Mouse (Mus musculus) myocyte (in vitro differentiated cells): ENCODE results near the gene Olfr656. TPM values are rescaled to one million over a fixed set of nuclear protein-coding genes. Genes with fewer than 3 reads are reported as not detected.

Source experiments
- H3K27me3 ChIP-seq: one replicate; pipeline ENCODE4 v1.6.1; 2011; ENCODE audit not compliant: control insufficient read depth, insufficient read depth, insufficient read length
- H3K36me3 ChIP-seq: one replicate; pipeline ENCODE4 v1.6.1; 2011; ENCODE audit not compliant: control insufficient read depth, insufficient read depth
- H3K4me2 ChIP-seq: one replicate; pipeline ENCODE4 v1.6.1; 2011; ENCODE audit warnings: low read depth, control low read depth
- H3K4me3 ChIP-seq: one replicate; pipeline ENCODE4 v1.5.1; 2011; ENCODE audit warnings: mild to moderate bottlenecking, control low read depth, moderate library complexity
- H3K79me2 ChIP-seq: one replicate; pipeline ENCODE4 v1.6.1; 2011; ENCODE audit not compliant: control insufficient read depth, insufficient read depth
- H3ac ChIP-seq: one replicate; pipeline ENCODE4 v1.6.1; 2011; ENCODE audit not compliant: control insufficient read depth, insufficient read length
- CEBPB ChIP-seq: IDR thresholded peaks from 2 replicates; pipeline ENCODE4 v1.6.1; 2011; ENCODE audit warnings: mild to moderate bottlenecking, moderate library complexity; ENCODE audit not compliant: poor library complexity, insufficient read depth, severe bottlenecking
- E2F4 ChIP-seq: IDR thresholded peaks from one replicate; pipeline ENCODE4 v1.6.1; 2011; ENCODE audit warnings: mild to moderate bottlenecking, control low read depth, moderate library complexity; ENCODE audit not compliant: insufficient read depth
- MAX ChIP-seq: IDR thresholded peaks from one replicate; pipeline ENCODE4 v1.6.1; 2011; ENCODE audit warnings: low read depth, mild to moderate bottlenecking, control low read depth
- MYOD1 ChIP-seq, 3 experiments: IDR thresholded peaks; one replicate each; pipeline ENCODE4 v1.6.1; 2011; ENCODE audit warnings: control low read depth in 2 of 3, low read depth in 2 of 3, mild to moderate bottlenecking in 2 of 3, moderate library complexity in 1 of 3; ENCODE audit not compliant: insufficient read length in 2 of 3, control insufficient read depth in 1 of 3
- MYOG ChIP-seq, 3 experiments: IDR thresholded peaks; one replicate each; pipeline ENCODE4 v1.6.1; 2011; ENCODE audit warnings: control low read depth in 2 of 3, low read depth in 2 of 3, mild to moderate bottlenecking in 2 of 3; ENCODE audit not compliant: insufficient read length in 2 of 3, control insufficient read depth in 1 of 3, insufficient read depth in 1 of 3
- POLR2A ChIP-seq: IDR thresholded peaks from one replicate; pipeline ENCODE4 v1.6.1; 2011; ENCODE audit warnings: low read depth, mild to moderate bottlenecking, control low read depth, moderate library complexity; ENCODE audit not compliant: insufficient read length
- POLR2AphosphoS2 ChIP-seq: IDR thresholded peaks from one replicate; pipeline ENCODE4 v1.6.1; 2011; ENCODE audit warnings: low read depth, control low read depth; ENCODE audit not compliant: insufficient read length
- REST ChIP-seq: IDR thresholded peaks from one replicate; pipeline ENCODE4 v1.6.1; 2011; ENCODE audit warnings: mild to moderate bottlenecking, control low read depth, moderate library complexity; ENCODE audit not compliant: insufficient read depth, insufficient read length
- SRF ChIP-seq: IDR thresholded peaks from one replicate; pipeline ENCODE4 v1.6.1; 2011; ENCODE audit warnings: low read depth; ENCODE audit not compliant: control insufficient read depth, insufficient read length
- TCF12 ChIP-seq: IDR thresholded peaks from one replicate; pipeline ENCODE4 v1.6.1; 2011; ENCODE audit warnings: mild to moderate bottlenecking, control low read depth; ENCODE audit not compliant: poor library complexity, insufficient read depth, severe bottlenecking
- TCF3 ChIP-seq: IDR thresholded peaks from one replicate; pipeline ENCODE4 v1.6.1; 2011; ENCODE audit warnings: low read depth, control low read depth; ENCODE audit not compliant: insufficient read length
- USF1 ChIP-seq: IDR thresholded peaks from one replicate; pipeline ENCODE4 v1.6.1; 2011; ENCODE audit warnings: low read depth, mild to moderate bottlenecking, control low read depth, moderate library complexity
- polyA plus RNA-seq: library from polyadenylated mRNA; unstranded; fragments of >200 nt; fragmentation: generic; extraction: Trizol; gene quantifications from one replicate; pipeline ENCODE4 v1.2.1, GENCODE M21; 2012; ENCODE audit warnings: missing spikeins

The Olfr656 gene
- not detected for polyA plus RNA-seq

GRCm38 (mm10) chr7:104613655-104614054, at the start of gene Olfr656:
Olfr656 (plus strand) TSS chr7:104613955.
- H3ac ChIP-seq = no peak within 1 kb of the TSS
- no peaks in the 10 kb centered on the region for H3K36me3 ChIP-seq
- H3K27me3 ChIP-seq = no peaks in the 10 kb centered on the region
- H3K79me2 ChIP-seq = no peaks in the 10 kb centered on the region
- no peak for TF ChIP-seq USF1
- TF ChIP-seq TCF3 = no peak
- no peak for TF ChIP-seq E2F4
- TF ChIP-seq MYOD1 (IDR thresholded peaks at IDR 0.05; ENCODE audit: control insufficient read depth in 1 of 3, insufficient read length in 2 of 3, low read depth in 2 of 3) = no peak
- no peak for TF ChIP-seq SRF
- TF ChIP-seq POLR2AphosphoS2 = no peak
- no peak for TF ChIP-seq REST
- no peak for TF ChIP-seq TCF12
- TF ChIP-seq MYOG (IDR thresholded peaks at IDR 0.05; ENCODE audit: control insufficient read depth in 1 of 3, insufficient read depth in 1 of 3, insufficient read length in 2 of 3, low read depth in 2 of 3) = no peak
- TF ChIP-seq POLR2A = no peak
- no peak for TF ChIP-seq CEBPB
- H3K4me2 ChIP-seq = no peak within 1 kb of the TSS
- no peak within 1 kb of the TSS for H3K4me3 ChIP-seq

GRCm38 (mm10) chr7:104577014-104577413, 36.7 kb upstream of the Olfr656 start, which contains the start of gene Olfr653:
Olfr653 (plus strand) TSS chr7:104577314.
- no peak within 1 kb of the TSS for H3ac ChIP-seq
- no peak for TF ChIP-seq POLR2AphosphoS2
- TF ChIP-seq USF1 = no peak
- no peak for TF ChIP-seq POLR2A
- no peak for TF ChIP-seq E2F4
- no peak for TF ChIP-seq MYOD1 (IDR thresholded peaks at IDR 0.05; ENCODE audit: control insufficient read depth in 1 of 3, insufficient read length in 2 of 3, low read depth in 2 of 3)
- no peak for TF ChIP-seq REST
- no peak for TF ChIP-seq TCF12
- TF ChIP-seq CEBPB = no peak
- TF ChIP-seq MAX = no peak
- TF ChIP-seq TCF3 = no peak
- no peak within 1 kb of the TSS for H3K4me3 ChIP-seq
- no peak within 1 kb of the TSS for H3K4me2 ChIP-seq
- H3K27me3 ChIP-seq = no peaks in the 10 kb centered on the region
- no peaks in the 10 kb centered on the region for H3K79me2 ChIP-seq
- H3K36me3 ChIP-seq = no peaks in the 10 kb centered on the region

- H3K4me2 ChIP-seq = no peak overlapping the region
- H3K36me3 ChIP-seq = no peaks in the 10 kb centered on the region
- no peak overlapping the region for H3K4me3 ChIP-seq
- no peak overlapping the region for H3ac ChIP-seq
- no peaks in the 10 kb centered on the region for H3K27me3 ChIP-seq
- TF ChIP-seq MYOG (IDR thresholded peaks at IDR 0.05; ENCODE audit: control insufficient read depth in 1 of 3, insufficient read depth in 1 of 3, insufficient read length in 2 of 3, low read depth in 2 of 3) (no peak), E2F4 (no peak), MYOD1 (IDR thresholded peaks at IDR 0.05; ENCODE audit: control insufficient read depth in 1 of 3, insufficient read length in 2 of 3, low read depth in 2 of 3) (no peak), TCF3 (no peak), POLR2A (no peak), USF1 (no peak), REST (no peak), POLR2AphosphoS2 (no peak), TCF12 (no peak), CEBPB (no peak), MAX (no peak), SRF (no peak)
- H3K79me2 ChIP-seq = no peaks in the 10 kb centered on the region
Measured at GRCm38 (mm10) chr7:104580846-104581245, 32.9 kb upstream of the Olfr656 start.

- no peaks in the 10 kb centered on the region for H3K79me2 ChIP-seq
- no peaks in the 10 kb centered on the region for H3K36me3 ChIP-seq
- H3K4me2 ChIP-seq = no peak overlapping the region
- H3K4me3 ChIP-seq = no peak overlapping the region
- no peak overlapping the region for H3ac ChIP-seq
- TF ChIP-seq USF1 = no peak
- no peak for TF ChIP-seq TCF3
- TF ChIP-seq REST = no peak
- no peak for TF ChIP-seq POLR2A
- TF ChIP-seq TCF12 = no peak
- TF ChIP-seq POLR2AphosphoS2 = no peak
- no peak for TF ChIP-seq MAX
- no peak for TF ChIP-seq SRF
- TF ChIP-seq E2F4 = no peak
- no peak for TF ChIP-seq CEBPB
- no peak for TF ChIP-seq MYOD1 (IDR thresholded peaks at IDR 0.05; ENCODE audit: control insufficient read depth in 1 of 3, insufficient read length in 2 of 3, low read depth in 2 of 3)
- no peak for TF ChIP-seq MYOG (IDR thresholded peaks at IDR 0.05; ENCODE audit: control insufficient read depth in 1 of 3, insufficient read depth in 1 of 3, insufficient read length in 2 of 3, low read depth in 2 of 3)
- H3K27me3 ChIP-seq = no peaks in the 10 kb centered on the region
Measured at GRCm38 (mm10) chr7:104581429-104581828, 32.3 kb upstream of the Olfr656 start.

GRCm38 (mm10) chr7:104586725-104587124, 27.0 kb upstream of the Olfr656 start, which contains the start of gene Olfr654:
Olfr654 (plus strand) TSS chr7:104587025.
- no peak within 1 kb of the TSS for H3ac ChIP-seq
- TF ChIP-seq CEBPB = no peak
- no peak for TF ChIP-seq TCF12
- no peaks in the 10 kb centered on the region for H3K27me3 ChIP-seq
- H3K4me2 ChIP-seq = no peak within 1 kb of the TSS
- H3K79me2 ChIP-seq = no peaks in the 10 kb centered on the region
- H3K36me3 ChIP-seq = no peaks in the 10 kb centered on the region
- no peak within 1 kb of the TSS for H3K4me3 ChIP-seq
